Mouse (Mus musculus): ENCODE results near the gene Myrf. TPM values are rescaled to one million over a fixed set of nuclear protein-coding genes. Genes with fewer than 3 reads are reported as not detected.
A peak's percentile ranks its signal among the peaks of the same experiment; 100 is the strongest.

Myrf gene
- total RNA-seq, 2 experiments from 2014 or later = not detected

GRCm38 (mm10) chr19:10258279-10259011 lies 17.9 kb upstream of the Myrf start:
- peak; percentile 77; the same call in 1 of the 2 replicates for ATAC-seq (replicated peaks; ENCODE audit: poor library complexity, severe bottlenecking)

- ATAC-seq (replicated peaks; ENCODE audit: poor library complexity, severe bottlenecking) = no peak
These were observed 7.6 kb upstream of the Myrf start for GRCm38 (mm10) chr19:10248128-10248527.

GRCm38 (mm10) chr19:10247165-10247564 lies 6.6 kb upstream of the Myrf start:
- no peak for ATAC-seq (replicated peaks; ENCODE audit: poor library complexity, severe bottlenecking)

GRCm38 (mm10) chr19:10244183-10244582 lies 3.6 kb upstream of the Myrf start:
- no peak for ATAC-seq (replicated peaks; ENCODE audit: poor library complexity, severe bottlenecking)

GRCm38 (mm10) chr19:10242916-10243315 lies 2.4 kb upstream of the Myrf start:
- no peak for ATAC-seq (replicated peaks; ENCODE audit: poor library complexity, severe bottlenecking)

GRCm38 (mm10) chr19:10239975-10240653 lies 434 bp downstream of the Myrf start:
- peak; percentile 69 for ATAC-seq (replicated peaks; ENCODE audit: poor library complexity, severe bottlenecking)

GRCm38 (mm10) chr19:10239419-10239818 lies 1.1 kb downstream of the Myrf start:
- no peak for ATAC-seq (replicated peaks; ENCODE audit: poor library complexity, severe bottlenecking)

- ATAC-seq (replicated peaks; ENCODE audit: poor library complexity, severe bottlenecking) = no peak
These were observed 2.1 kb downstream of the Myrf start for GRCm38 (mm10) chr19:10238477-10238876.

- no peak for ATAC-seq (replicated peaks; ENCODE audit: poor library complexity, severe bottlenecking)
These were observed 4.6 kb downstream of the Myrf start for GRCm38 (mm10) chr19:10235784-10236565.

- no peak for ATAC-seq (replicated peaks; ENCODE audit: poor library complexity, severe bottlenecking)
These were observed 8.1 kb downstream of the Myrf start for GRCm38 (mm10) chr19:10232327-10233017.

- no peak for ATAC-seq (replicated peaks; ENCODE audit: poor library complexity, severe bottlenecking)
These were observed 8.7 kb downstream of the Myrf start for GRCm38 (mm10) chr19:10231871-10232270.

- ATAC-seq (replicated peaks; ENCODE audit: poor library complexity, severe bottlenecking) = no peak
These were observed 9.5 kb downstream of the Myrf start for GRCm38 (mm10) chr19:10231016-10231415.

GRCm38 (mm10) chr19:10225767-10226166 lies 14.8 kb downstream of the Myrf start:
- ATAC-seq (replicated peaks; ENCODE audit: poor library complexity, severe bottlenecking) = no peak

GRCm38 (mm10) chr19:10224637-10225453 lies 15.7 kb downstream of the Myrf start:
- no peak for ATAC-seq (replicated peaks; ENCODE audit: poor library complexity, severe bottlenecking)

- no peak for ATAC-seq (replicated peaks; ENCODE audit: poor library complexity, severe bottlenecking)
These were observed 17.0 kb downstream of the Myrf start for GRCm38 (mm10) chr19:10223561-10223960.

GRCm38 (mm10) chr19:10222656-10223055 lies 17.9 kb downstream of the Myrf start:
- no peak for ATAC-seq (replicated peaks; ENCODE audit: poor library complexity, severe bottlenecking)

GRCm38 (mm10) chr19:10221585-10221984 lies 19.0 kb downstream of the Myrf start:
- no peak for ATAC-seq (replicated peaks; ENCODE audit: poor library complexity, severe bottlenecking)

- ATAC-seq (replicated peaks; ENCODE audit: poor library complexity, severe bottlenecking) = no peak
These were observed 21.0 kb downstream of the Myrf start for GRCm38 (mm10) chr19:10219593-10219992.

- ATAC-seq (replicated peaks; ENCODE audit: poor library complexity, severe bottlenecking) = peak; percentile 46; the same call in 1 of the 2 replicates
These were observed 21.4 kb downstream of the Myrf start for GRCm38 (mm10) chr19:10219108-10219507.

GRCm38 (mm10) chr19:10216101-10216500 lies 24.4 kb downstream of the Myrf start:
- ATAC-seq (replicated peaks; ENCODE audit: poor library complexity, severe bottlenecking) = no peak
